Mouse (Mus musculus) stomach, embryonic 14.5 days (tissue): ENCODE measurements around the gene Gm4312. TPM values are rescaled to one million over a fixed set of nuclear protein-coding genes. Genes with fewer than 3 reads are reported as not detected.
"Not testable (repeated sequence)": the region's sequence is repeated elsewhere in the genome, so short reads cannot be mapped to it uniquely, and the experiment has no call there.

Experiments
- ATAC-seq: fragments of 200-750 bp; cut with Nextera tagmentation; 2 replicates; pipeline ENCODE4 v1.8.0; 2017; ENCODE audit warnings: low read depth, moderate TSS enrichment; ENCODE audit not compliant: insufficient number of reproducible peaks, insufficient read depth, low FRiP score
- H3K27ac ChIP-seq: fragments of 300-500 bp; sonication (generic); 2 replicates; pipeline ENCODE4 v1.5.1; 2014; ENCODE audit warnings: mild to moderate bottlenecking, low read length, moderate library complexity, mixed read lengths
- H3K27me3 ChIP-seq: fragments of 300-500 bp; sonication (generic); 2 replicates; pipeline ENCODE4 v1.6.1; 2014; ENCODE audit warnings: low read length, control low read depth, mixed read lengths; ENCODE audit not compliant: control insufficient read depth, insufficient read depth
- H3K36me3 ChIP-seq: fragments of 300-500 bp; sonication (generic); 2 replicates; pipeline ENCODE4 v1.6.1; 2014; ENCODE audit warnings: mild to moderate bottlenecking, control low read depth, low read length, moderate library complexity, mixed read lengths; ENCODE audit not compliant: control insufficient read depth, insufficient read depth
- H3K4me1 ChIP-seq: fragments of 300-500 bp; sonication (generic); 2 replicates; pipeline ENCODE4 v1.6.1; 2014; ENCODE audit warnings: low read length, control low read depth, mixed read lengths; ENCODE audit not compliant: control insufficient read depth, insufficient read depth
- H3K4me2 ChIP-seq: fragments of 300-500 bp; sonication (generic); replicated peaks from 2 replicates; pipeline ENCODE4 v1.6.1; 2014; ENCODE audit warnings: low read depth, low read length, control low read depth
- H3K4me3 ChIP-seq: fragments of 300-500 bp; sonication (generic); 2 replicates; pipeline ENCODE4 v1.5.1; 2014; ENCODE audit warnings: low read depth, low read length, control low read depth
- H3K9ac ChIP-seq: fragments of 300-500 bp; sonication (generic); replicated peaks from 2 replicates; pipeline ENCODE4 v1.6.1; 2014; ENCODE audit warnings: low read depth, mild to moderate bottlenecking, control low read depth, low read length, moderate library complexity, mixed read lengths
- H3K9me3 ChIP-seq: fragments of 300-500 bp; sonication (generic); 2 replicates; pipeline ENCODE4 v1.6.1; 2016; ENCODE audit warnings: low read depth, low read length, control low read depth; ENCODE audit not compliant: control insufficient read depth
- WGBS: fragments of 180-500 bp; shearing (Covaris S2); extraction: QIAGEN DNeasy Blood & Tissue Kit; methylation state at CpG from one replicate; pipeline ENCODE4 v1.1.7; 2014; 5-methylcytosine and 5-hydroxymethylcytosine counted together
- polyA plus RNA-seq: library from polyadenylated mRNA; unstranded; fragments of >200 nt; fragmentation: Nextera tagmentation; extraction: Ambion mirVana; gene quantifications from 2 replicates; pipeline ENCODE4 v1.2.1, GENCODE M21; 2014

Gm4312 gene
- polyA plus RNA-seq, 1 experiment from 2014 or later = not detected

- not testable (repeated sequence) for H3K4me1 ChIP-seq, H3K4me2 ChIP-seq, H3K36me3 ChIP-seq, H3K9me3 ChIP-seq, H3K9ac ChIP-seq, H3K27me3 ChIP-seq, ATAC-seq, H3K4me3 ChIP-seq, H3K27ac ChIP-seq
- WGBS = no CpG with 5 or more reads among the region's 2 CpGs
Measured at GRCm38 (mm10) chr10:100335376-100335775, 47.0 kb downstream of the Gm4312 start, which contains the start of gene Gm4301. Gm4301 (plus strand) TSS chr10:100335676.

Other genes with a start within 250 kb of the Gm4312 start
- not detected in 2 replicates for gene Gm4301, start 46.9 kb downstream of the Gm4312 start, polyA plus RNA-seq
- not detected in 2 replicates for gene Gm4302, start 41.7 kb downstream of the Gm4312 start, polyA plus RNA-seq
- gene Gm4303, start 36.6 kb downstream of the Gm4312 start, polyA plus RNA-seq = not detected in 2 replicates
- gene Gm4305, start 31.5 kb downstream of the Gm4312 start, polyA plus RNA-seq = not detected in 2 replicates
- gene Gm4307, start 21.2 kb downstream of the Gm4312 start, polyA plus RNA-seq = not detected in 2 replicates
- 32.7 and 36.3 TPM in 2 replicates for gene Tmtc3, start 104.8 kb upstream of the Gm4312 start, polyA plus RNA-seq
- gene Cep290, start 105.0 kb upstream of the Gm4312 start, polyA plus RNA-seq = 5.4 and 7.8 TPM in 2 replicates
- gene 4930430F08Rik, start 207.9 kb upstream of the Gm4312 start, polyA plus RNA-seq = 8.8 and 9.5 TPM in 2 replicates
- gene 1700017N19Rik, start 207.9 kb upstream of the Gm4312 start, polyA plus RNA-seq = not detected in 2 replicates